Mouse (Mus musculus): ENCODE measurements around the gene Dnmt3a.

Gene Dnmt3a

DNA sequence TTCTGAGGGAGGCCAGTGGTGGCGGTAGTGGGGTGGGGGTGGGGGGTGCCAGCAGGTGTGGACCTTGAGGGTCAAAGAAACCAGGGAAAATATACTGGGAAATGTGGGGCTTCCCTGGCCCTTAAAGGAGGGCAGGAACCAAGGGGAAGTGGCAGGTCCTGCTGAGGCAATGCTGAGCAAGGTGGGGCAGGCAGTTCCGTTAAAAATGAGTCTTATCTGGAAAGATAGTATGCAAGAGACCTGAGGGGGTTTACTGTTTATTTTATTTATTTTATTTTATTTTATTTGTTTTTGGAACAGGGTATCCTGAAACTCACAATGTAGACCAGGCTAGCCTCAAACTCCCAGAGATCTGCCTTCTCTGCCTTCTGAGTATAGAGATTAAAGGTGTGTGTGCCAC, 50.9 kb downstream of the Dnmt3a start:
- no peak for DNase-seq

GRCm38 (mm10) chr12:3857231-3857630, 51.4 kb downstream of the Dnmt3a start:
- no peak for DNase-seq

- DNase-seq, result no peak
These were observed 52.0 kb downstream of the Dnmt3a start for GRCm38 (mm10) chr12:3857773-3858172.

GRCm38 (mm10) chr12:3858754-3859153, 52.9 kb downstream of the Dnmt3a start:
- DNase-seq, result no peak

GRCm38 (mm10) chr12:3859545-3859944, 53.7 kb downstream of the Dnmt3a start:
- no peak for DNase-seq

GRCm38 (mm10) chr12:3860005-3860404, 54.2 kb downstream of the Dnmt3a start:
- DNase-seq, result no peak

DNA sequence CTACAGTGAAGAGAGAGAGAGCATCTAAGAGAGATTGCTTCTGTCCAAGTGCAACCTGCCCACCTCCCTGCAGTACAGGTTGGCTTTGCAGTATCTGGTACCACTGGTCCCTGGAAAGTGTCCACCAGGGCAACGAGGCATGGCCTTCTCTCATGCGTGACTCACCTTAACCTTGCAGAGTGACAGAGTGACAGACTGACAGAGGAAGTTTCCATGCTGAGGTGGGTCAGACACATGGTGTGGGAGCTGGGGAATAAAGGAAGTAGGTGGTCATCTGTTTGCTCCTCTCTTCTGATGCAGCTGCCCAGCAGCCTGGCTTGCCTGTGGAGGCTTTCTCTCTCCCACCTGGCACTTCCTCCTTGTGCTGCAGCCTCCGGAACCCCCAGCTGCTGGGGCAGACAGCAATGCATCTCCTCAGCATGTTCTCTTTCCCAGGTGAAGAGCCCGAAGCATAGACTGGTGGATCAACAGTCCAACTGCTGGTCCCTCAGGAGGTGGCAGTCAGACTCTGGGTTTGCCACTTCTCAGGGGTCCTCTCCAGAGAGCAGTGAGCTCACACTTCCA, 55.9 kb downstream of the Dnmt3a start:
- no peak for DNase-seq

DNA sequence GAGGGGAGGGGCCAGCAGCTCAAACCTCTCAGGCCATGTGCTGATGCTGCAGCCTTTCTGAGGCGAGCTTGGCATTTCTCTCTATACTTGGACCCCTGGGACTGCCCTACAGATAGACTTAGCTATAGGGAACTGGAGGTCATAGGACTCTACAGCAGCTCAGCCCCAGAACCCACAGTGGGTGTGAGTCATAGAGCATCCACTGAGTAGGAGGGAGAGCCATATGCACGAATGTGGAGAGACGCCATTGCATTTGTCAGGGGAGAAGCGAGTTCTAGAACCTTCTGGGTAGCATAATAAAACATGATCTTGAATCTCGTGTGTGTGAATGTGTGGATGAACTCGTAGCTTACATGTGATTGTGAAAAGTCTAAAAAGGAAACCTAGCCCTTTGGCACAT, 56.4 kb downstream of the Dnmt3a start:
- no peak for DNase-seq

DNA sequence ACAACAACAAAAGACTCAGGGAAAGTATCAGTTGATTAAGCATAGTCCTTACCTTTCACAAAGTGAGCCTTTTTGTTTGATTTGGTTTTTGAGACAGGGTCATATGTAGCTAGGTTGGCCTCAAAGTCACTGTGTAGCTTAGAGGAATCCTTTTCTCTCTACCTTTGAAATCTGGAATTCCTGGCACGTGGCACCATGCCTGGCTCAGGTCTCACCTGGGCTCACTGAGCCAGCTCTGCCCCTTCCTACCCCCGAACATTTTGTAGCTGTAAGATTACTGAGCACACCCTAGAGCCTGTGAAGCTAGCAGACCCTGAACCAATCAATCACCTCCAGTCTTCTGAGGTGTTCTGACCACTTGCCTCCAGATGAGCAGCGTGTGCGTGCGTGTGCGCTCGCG, 58.4 kb downstream of the Dnmt3a start:
- DNase-seq, result no peak

DNA sequence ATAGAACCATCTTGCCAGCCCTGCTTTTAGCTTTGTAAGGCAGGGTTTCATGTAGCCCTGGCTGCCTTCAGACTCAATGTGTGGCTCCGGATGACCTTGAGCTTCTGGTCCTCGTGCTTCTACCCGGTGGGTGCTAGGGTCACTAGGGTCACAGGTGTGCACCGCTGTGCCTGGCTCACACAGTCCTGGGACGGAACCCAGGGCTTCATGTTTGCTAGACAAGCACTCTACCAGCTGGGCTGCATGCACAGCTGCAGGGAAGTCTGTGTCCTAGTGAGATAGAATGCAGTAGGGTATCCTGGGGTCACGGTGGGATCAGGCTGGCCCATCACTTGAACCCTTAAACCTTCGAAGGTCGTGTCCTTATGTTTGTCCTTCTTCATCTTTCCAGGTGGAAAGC, 59.8 kb downstream of the Dnmt3a start:
- no peak for DNase-seq

GRCm38 (mm10) chr12:3866654-3867370, 61.0 kb downstream of the Dnmt3a start:
- DNase-seq, result no peak

DNA sequence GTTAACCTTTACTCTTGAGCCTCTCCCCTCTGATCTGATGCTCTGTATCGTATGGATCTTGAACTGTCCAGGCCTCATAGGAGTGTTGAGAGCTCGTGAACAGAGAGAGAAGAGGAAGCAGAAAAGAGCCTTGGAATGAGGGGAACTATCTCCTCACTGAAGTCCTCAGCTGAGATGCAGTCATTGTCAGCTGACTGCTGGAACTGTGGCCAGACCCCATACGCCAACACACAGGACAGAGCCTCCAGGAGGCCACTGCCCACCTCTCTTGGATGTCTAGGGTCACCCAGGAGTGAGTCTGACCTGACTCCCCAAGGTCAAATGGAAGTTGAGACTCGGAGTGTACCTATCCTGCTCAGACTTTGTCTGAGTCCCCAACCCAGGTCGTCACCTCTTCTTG, 62.3 kb downstream of the Dnmt3a start:
- no peak for DNase-seq

- peak; percentile 54 for DNase-seq
These were observed 63.1 kb downstream of the Dnmt3a start for GRCm38 (mm10) chr12:3868676-3869458.

DNA sequence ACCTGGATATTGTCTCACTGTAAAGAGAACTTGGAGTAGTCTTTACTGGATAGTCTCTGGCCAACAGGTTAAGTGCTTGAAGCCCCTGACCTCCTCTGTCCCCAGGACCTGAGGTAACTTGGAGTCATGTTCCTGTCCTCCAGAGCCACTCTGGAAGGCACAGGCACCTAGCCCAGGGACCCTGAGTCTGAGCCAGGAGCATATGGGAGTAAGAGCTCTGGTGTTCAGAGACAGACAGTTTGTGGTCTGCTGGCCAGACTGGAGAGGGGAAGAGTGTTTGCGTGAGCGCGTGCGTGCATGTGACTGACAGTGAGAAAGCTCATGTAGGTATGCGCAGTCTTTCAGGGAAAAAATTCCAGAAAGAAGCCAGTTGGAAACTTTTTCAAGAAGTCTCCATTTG, 64.2 kb downstream of the Dnmt3a start:
- no peak for DNase-seq

DNA sequence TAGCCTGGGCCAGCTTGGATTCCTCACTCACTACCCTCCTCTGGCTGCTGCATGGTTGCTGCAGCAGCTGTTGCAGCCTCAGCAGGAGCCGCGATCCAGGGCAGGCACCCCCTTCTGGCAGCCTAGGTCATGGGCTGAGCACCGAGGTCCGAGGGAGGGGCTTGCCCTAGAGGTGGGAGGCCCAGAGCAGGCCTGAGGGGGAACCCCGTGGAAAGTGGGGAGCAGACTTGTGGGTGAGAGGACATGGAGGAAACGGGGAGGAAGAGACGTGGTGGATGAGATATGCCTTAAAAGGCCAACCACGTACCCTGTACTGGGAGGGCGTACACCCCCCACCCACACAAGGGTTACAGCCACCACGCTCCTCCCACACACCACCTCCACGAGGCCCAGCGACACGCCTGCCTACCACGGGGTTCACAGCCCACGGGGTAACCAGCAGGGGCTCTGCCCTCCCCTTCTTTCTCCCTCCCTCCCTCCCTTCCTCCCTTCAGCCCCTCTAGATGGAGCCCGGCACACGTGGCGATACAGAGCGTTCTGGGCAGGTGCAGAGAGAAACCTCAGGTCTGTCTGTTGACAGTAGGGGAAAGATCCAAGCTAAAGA, 65.2 kb downstream of the Dnmt3a start:
- DNase-seq, result no peak

GRCm38 (mm10) chr12:3871637-3872036, 65.8 kb downstream of the Dnmt3a start:
- peak; percentile 82 for DNase-seq

GRCm38 (mm10) chr12:3872410-3873230, 66.8 kb downstream of the Dnmt3a start:
- DNase-seq, result no peak

DNA sequence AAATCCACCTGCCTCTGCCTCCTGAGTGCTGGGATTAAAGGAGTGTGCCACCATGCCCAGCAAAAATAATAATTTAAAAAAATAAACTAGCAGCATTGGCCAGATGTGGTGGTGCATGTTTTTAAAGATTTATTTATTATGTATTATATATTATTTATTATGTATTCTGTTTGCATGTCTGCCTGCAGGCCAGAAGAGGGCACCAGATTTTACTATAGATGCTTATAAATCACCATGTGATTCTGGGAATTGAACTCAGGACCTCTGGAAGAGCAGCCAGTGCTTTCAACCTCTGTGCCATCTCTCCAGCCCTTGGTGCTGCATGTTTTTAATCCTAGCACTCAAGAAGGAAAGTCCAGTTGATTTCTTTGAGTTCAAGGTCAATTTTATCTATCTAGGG, 69.7 kb downstream of the Dnmt3a start:
- no peak for DNase-seq

DNA sequence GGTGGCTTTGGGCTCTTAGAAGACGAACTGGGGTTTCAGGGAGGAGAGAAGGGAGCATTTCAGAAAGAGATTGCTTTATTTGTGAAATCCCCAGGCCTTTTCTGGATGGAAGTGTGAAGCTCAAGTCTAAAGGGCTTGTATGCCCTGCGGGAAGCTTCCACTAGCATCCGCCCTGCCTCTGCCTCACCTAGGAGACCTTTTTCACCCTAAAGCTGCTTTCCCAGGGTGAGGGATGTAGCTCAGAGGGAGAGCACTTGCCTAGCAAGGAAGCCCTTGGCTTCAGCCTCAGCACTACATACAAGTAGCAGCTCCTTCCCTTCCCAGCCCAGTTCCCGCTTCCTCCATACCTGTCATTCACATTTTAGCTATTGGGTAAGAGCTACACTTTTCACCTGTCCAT, 71.6 kb downstream of the Dnmt3a start:
- no peak for DNase-seq

DNA sequence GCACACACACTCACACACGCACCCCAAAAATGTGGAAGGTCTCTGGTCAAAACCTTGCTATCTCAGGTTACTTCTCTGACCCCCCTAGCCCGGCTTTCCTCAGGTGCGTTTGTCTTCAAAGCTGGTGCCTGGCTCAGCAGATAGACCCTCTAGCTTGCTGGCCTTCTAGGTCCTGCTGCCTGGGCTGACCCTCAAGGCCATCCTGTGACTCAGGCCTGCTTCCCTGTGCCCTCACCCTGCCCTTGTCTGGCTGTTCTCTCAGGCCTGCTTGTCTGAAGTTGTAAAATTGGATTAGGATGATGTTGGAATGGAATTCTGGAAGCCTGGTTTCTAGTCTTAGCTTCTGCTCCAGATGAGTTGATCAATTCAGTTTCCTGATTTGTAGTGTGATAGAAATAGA, 75.7 kb downstream of the Dnmt3a start:
- DNase-seq, result no peak

- DNase-seq, result no peak
These were observed 79.2 kb downstream of the Dnmt3a start for GRCm38 (mm10) chr12:3884892-3885493.

- no peak for DNase-seq
These were observed 80.8 kb downstream of the Dnmt3a start for GRCm38 (mm10) chr12:3886601-3887000.

All from right cerebral cortex, postnatal 14 days (tissue).